Mouse (Mus musculus): Measurements from ENCODE around the gene C1qtnf12.

The C1qtnf12 gene

DNA sequence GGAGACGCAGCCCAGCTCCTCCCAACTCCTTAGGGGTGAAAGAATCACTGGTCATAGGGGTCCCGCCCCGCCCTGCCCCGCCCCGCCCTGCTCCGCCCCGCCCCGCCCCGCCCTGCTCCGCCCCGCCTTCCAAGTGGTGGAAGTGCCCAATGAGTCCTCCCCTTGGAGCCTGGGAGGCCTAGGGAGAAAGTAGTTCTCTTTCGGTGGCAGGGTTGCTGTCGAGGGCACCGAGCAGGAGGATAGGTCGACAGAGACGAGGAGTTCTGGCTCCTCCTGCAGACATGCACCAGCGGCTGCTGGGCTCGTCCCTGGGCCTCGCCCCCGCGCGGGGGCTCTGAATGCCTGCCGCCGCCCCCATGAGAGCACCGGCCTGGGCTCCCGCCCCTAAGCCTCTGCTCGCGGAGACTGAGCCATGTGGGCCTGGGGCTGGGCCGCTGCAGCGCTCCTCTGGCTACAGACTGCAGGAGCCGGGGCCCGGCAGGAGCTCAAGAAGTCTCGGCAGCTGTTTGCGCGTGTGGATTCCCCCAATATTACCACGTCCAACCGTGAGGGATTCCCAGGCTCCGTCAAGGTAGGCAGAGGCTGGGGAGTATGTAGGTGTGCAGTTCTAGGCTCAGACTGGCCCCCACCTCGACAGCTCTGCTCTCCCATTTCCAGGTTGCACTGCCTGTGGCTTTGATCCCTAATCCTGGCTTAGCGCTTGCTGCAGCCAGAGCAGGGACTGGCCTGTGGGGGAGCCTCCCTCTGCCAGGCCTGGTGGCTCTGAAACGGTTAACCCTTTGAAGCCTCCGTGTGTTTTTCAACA is at the start of gene C1qtnf12:
Gene C1qtnf12 (plus strand): TSS at position 152 of the 805 bp plus-strand sequence.
- peak; percentile 61 for DNase-seq (ENCODE audit: low read depth)

DNA sequence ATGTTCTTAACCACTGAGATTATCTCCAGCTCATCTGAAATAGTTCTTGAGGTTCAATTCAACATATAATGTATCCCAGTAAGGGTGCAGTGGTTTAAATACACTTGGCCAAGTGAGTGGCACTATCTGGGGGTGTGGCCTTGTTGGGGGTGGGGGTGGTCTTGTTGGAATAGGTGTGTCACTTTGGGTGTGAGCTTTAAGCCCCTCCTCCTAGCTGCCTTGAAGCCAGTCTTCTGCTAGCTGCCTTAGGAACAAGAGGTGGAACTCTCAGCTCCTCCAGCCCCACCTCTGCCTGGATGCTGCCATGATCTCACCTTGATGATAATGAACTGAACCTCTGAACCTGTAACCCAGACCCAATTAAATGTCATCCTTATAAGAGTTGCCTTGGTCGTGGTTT is 30.1 kb upstream of the C1qtnf12 start:
- DNase-seq (ENCODE audit: low read depth): no peak

DNA sequence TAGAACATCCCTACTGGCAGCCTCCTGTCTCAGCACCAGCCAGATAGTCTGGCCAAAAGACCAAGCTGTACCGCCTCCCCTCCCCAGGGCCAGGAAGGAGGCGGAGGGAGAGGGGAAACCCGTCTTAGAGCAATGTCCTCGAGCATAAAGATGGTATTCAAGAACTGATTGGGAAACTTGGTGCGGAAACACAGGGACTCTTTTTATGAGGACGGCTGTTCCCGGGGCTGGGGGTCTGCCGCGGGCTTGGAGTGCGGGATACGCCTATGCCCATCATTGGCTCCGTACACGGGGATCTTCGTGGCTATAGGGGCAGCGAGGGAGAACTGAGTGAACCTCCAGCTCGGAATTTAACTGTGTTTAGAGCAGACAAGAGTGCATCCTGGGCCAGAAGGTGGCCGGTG is 19.1 kb upstream of the C1qtnf12 start:
- DNase-seq (ENCODE audit: low read depth): no peak

DNA sequence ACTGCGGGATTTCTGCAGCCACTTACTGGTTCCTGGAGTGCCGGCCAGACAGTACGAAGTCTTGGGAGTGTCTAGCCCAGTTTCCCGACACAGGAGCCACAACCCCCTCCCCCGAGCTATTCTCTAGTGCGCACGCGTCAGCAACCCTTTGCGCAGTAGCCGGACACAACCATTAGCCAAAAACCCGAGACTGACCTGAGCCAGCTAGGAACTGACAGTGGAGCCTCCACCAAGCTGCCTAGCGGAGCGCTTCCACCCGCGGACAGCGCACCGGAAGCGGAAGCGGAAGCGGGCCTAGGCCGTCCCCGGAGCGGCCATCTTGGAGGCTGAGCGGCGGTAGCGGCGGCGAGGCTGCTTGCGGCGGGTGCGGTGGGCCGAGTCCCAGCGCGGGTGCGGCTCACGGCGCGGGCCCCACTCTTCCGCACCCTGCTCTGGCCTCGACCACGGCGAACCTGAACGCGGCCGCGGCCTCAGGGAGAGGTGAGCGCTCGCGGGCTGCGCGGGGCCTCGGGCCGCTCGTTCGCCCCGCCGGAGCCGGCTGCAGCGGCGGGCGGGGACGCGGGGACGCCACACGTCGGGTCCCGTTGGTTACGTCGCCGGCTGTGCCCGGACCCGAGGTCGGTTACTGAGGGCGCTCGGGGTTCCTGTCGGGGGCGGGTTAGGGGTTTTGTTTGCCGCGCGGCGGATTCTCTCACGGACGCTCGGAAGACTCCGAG is 18.4 kb upstream of the C1qtnf12 start, which contains the start of gene Ube2j2:
Gene Ube2j2 (plus strand): TSS at position 298 of the 716 bp plus-strand sequence.
- DNase-seq (ENCODE audit: low read depth): peak; percentile 82

DNA sequence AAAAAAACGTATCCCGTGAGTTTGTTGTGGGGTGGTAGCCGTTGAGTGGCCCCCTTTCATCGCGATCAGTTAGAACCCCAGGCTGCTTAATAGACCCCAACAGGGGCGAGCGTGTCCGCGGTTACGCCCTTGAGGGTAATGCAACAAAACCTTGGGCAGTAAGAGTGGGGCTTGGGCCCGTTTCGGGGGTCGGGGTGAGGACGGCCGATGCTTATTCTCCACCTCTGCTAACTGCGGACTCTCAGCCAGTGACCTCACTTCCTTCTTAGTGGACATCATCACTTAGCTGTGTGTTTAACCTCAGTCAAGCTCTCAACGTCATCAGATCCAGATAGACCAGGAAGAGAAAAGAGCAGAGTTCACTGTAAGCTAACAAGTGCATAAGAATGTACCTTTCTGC is 17.8 kb upstream of the C1qtnf12 start:
- no peak for DNase-seq (ENCODE audit: low read depth)

DNA sequence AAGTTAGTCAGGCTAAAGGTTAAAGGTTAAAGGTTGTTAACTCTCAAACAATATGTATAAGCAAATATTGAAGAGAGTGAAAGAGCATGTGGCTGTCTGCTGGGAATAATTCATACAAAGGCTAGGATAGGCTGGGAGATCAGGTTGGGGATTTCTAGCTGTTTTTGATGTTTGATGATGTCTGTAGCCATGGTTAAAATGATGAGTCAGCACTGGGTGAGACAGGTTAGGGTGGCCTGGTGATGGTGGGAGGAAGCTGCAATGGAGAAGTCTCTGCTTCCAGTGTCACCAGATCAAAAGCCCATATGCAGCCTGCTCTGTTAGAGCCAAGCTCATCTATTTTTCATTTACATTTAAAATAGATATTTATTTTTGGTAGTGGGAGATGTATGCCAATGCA is 15.0 kb upstream of the C1qtnf12 start:
- no peak for DNase-seq (ENCODE audit: low read depth)

DNA sequence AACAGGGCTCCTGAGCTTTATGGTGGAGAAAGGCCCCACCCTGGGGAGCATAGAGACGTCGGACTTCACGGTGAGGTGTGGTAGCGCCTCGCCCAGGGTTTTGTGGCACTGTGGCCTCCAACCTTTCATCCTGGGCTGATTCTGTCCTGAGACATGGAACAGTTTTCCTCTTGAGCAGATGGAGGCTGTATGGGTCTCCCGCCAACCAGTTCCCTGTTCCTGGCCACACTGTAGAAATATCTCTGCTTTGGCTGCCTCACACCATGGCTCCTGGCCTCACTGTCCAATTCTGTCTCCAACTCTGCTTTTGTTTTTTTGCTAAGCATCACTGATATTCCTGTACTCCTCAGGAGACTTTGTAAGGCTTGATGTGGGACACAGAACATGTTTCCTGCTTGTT is 6.6 kb upstream of the C1qtnf12 start:
- DNase-seq (ENCODE audit: low read depth): no peak

DNA sequence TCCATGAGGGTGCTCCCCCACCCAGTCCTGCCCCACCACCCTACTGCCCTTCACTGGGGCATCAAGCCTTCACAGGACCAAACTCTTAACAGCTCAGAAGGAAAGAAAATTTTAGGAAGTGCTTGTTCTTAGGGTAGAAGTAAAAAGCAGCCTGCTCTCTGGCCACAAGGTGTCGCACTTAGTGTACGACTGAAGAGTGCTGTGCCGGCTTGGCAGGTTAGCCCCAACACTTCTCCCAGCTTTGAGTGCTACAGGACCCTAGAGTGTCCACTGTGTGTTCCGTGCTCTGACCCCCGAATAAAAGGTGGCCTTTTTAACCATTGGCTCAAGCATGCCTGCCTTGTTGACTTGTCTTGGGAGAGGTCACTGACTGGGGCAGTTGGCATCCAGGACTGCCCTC is 2.8 kb upstream of the C1qtnf12 start:
- DNase-seq (ENCODE audit: low read depth): peak; percentile 88

DNA sequence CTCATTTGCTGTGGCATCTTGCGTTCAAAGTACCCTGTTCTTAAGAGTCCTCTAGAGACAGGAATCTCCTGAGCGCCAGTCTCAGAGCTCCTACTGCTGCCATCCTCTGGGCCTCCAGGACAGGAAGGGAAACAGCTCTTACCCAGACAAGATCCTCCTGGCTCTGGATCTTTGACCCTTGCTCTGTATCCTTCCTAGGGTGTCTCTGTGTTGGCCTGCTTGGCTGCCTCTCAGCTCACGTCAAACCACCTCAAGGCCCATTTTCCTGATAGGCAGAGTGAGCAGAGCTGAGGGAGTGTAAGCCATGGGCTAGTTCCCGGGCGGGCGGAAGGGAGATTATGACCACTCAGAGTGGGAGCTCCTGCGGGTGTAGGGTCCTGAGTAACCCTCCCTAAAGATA is 988 bp downstream of the C1qtnf12 start:
- no peak for DNase-seq (ENCODE audit: low read depth)

DNA sequence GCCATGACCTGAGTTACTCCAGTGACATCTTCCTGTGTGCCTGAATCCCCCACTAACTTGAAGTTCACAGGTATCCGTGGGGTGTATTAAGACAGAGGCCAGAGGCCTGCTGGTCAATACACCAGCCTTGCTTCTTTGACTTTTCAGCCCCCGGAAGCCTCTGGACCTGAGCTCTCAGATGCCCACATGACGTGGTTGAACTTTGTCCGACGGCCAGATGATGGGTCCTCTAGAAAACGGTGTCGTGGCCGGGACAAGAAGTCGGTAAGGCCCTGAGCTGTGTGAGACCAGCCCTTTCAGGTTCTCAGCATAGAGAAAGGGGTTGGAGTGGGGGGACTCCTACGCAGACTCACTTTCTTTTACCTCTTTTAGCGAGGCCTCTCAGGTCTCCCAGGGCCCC is 2.3 kb downstream of the C1qtnf12 start:
- DNase-seq (ENCODE audit: low read depth): no peak

DNA sequence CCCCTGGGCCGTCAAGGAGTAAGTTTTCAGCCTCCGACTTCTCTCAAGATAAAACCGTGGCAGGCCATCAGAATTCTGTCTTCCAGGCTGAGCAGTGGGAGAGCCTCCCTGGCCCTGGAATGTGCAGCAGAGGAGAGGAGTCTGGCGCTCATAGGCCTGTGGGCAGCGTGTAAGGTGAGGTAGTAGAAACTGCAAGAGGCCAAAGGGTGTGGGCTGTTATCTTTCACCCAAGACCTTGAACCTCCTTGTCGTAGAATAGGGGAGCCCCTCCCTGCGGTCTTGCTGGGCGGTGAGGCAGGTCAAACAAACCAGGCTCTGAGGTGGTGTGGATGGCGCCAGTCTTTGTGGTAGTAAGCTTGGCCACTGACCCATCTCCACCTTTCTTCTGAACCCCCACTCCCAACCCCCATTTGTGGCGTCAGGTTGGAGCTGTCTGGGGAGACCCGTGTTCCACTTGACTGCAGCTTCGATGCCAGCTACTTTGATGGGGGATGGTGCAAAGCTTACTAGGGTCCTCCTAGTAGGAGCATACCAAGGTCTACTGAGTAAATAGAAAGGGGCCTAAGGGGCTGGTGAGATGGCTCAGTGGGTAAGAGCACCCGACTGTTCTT is 7.0 kb downstream of the C1qtnf12 start:
- no peak for DNase-seq (ENCODE audit: low read depth)

DNA sequence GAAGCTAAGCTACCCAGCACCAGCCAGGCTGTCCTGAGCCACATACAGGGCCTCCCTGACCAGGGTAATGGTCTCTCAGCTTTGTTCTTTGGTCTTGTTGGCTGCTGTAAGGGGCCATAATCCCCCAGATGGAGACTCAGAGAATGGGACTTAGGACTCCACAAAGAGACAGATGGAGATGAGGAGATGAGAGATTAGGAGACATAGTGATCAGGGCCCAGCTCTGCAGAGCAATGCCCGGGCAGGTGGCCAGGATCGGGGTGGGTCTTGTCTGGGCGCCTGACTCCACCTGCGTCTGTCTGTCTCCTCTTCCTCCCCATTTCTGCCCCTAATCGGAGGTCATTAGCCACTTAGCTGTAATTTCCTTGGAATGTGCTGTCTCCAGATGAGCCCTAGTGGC is 8.2 kb downstream of the C1qtnf12 start:
- DNase-seq (ENCODE audit: low read depth): no peak

DNA sequence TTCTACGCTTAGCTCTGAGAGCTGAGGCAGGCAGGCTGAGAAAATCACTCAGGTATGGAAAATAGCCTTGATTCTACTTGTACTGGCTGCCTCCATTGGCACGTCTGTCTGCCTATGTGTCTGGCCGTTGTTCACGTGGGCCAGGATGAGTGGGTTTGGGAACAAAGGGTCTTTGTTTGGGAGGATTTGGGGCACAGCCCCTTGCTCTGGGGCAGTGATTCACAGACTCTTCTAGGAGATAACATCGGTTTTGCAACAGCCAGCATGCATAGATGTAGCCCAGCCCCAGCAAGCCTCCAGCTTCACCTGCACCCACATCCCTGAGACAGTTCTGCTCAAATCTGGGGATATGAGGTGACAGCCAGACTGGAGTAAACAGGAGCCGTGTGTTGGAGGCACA is 10.5 kb downstream of the C1qtnf12 start:
- DNase-seq (ENCODE audit: low read depth): no peak

DNA sequence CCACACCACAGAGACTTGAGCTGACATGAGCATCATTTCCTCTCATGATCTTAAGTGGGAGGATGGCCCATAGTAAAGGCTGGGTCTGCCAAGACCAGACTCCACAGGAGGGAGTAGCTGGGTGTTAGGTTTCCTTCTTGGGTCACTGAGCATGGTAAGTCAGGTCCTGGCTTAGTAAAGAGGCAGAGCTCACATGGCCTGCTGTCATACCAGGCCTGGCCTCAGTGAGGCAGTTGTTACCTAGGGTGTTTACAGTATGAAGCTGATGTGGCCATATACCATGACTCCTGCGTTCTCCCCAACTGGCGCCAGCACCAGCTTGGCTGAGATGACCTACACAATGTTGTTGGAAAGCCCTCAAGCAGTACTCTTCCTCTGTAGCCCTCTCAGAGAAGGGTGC is 11.1 kb downstream of the C1qtnf12 start:
- DNase-seq (ENCODE audit: low read depth): no peak

DNA sequence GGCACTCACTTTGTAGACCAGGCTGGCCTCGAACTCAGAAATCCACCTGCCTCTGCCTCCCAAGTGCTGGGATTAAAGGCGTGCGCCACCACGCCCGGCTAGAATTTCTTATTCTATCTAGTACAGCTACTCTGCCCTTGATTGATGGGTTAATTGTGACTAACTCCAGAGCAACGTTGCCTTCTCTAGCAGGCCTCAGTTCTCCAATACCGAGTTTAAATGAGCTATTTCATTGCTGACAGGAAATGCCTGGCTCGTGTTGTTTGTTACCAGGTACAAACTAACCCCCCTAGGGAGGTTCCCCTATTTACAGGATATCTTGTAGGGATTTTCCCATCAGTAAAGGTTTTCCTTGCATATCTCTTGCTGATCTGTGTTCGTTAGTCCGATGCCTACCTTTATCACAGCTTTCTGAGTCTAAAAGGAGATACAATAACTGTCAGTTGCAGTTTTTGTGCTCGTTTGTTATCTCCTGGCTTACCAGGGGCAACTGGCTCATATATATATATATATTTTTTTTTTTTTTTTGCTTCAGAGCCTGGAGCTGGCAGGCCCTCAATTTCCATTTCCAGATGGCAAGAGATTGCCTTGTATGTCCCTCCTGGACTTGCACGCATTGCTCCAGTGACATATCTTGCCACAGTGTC is 19.4 kb downstream of the C1qtnf12 start:
- DNase-seq (ENCODE audit: low read depth): no peak

DNA sequence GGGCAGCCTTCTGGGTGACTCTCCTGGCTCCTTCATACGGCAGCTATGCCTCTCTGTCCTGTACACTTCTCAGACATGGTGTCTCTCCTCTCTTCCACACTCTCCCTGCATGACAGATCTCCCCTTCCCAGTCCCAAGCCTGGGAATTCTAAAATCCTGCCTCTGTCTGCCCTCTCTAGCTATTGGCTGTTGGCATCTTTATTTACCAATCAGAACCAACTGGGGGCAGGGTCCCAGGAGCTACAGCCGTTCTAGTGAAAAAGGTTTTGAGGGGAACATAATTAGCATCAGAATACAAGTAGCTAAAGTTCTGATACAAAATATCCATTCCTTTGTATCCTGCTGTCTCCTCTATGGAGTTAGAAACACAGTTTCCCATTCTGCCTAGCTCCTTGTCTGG is 21.7 kb downstream of the C1qtnf12 start:
- DNase-seq (ENCODE audit: low read depth): no peak

DNA sequence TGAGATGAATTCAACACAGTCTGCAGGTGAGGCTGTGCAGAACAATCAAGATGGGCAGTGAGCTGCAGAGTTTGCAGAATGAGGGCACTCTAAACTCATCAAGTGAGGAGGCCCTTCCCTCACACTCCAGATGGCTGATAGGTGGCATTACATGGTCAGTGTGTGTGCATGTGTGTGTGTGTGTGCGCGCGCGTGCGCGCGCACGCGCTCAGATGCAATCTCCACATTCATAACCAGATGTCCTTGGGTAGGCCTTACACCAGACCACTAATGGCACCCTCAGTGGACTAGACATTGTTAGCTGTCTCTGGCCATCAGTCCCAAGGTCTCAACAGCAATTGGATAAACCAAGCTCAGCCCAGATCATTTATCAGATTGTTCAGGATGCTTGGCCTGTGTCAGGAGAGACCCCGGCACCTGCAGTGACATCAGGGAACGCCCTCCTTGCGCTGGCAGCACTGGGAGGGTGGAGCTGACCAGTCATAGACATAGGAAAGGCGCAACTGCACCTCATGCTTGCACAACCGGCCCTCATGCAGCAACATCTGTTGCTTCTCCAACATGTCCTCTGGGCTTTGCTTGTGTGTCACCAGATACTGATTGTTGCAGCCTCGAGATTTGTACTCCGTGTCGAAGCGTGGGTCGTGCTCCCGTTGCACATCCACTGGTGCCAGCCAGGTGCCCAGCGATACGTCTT is 29.2 kb downstream of the C1qtnf12 start:
- no peak for DNase-seq (ENCODE audit: low read depth)

DNA sequence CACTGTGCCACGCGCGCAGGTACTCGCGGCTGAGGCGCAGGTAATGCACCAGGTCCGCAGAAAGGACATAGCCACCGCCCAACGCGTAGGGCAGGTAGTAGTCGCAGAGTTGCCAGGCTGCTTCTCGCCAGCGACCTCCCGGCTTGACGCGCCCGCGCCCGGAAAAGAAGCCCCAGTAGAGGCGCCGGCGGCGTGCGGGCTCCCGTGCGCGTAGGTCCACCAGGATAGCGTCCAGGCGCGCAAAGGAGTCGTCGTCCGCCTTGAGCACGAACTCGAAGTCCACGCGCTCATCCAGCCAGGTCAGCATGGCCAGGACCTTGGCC is 29.8 kb downstream of the C1qtnf12 start:
- no peak for DNase-seq (ENCODE audit: low read depth)

DNA sequence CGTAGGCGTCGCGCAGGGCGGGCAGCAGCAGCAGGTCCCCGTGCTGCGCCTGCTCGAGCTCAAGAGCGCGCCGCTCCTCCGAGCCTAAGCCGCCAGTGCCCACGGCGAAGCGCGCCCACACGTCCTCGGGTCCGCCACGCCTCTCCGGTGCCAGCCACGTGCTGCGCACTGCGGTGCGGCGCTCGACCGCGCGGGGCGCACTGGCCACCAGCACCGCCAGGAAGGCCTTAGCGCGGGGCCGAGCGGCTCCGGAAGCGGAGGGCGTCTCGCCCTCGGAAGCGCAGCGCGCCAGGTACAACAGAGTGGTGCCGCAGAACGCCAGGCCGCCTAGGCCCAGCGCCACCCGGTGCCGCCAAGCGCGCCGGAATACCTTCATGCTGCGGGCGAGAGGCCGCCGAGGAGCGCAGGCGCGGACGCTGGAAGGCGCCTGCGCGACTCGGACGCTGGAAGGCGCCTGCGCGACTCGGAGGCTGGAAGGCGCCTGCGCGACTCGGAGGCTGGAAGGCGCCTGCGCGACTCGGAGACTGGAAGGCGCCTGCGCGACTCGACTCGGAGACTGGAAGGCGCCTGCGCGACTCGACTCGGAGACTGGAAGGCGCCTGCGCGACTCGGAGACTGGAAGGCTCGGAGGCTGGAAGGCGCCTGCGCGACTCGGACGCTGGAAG is 30.3 kb downstream of the C1qtnf12 start, which contains the start of the genes B3galt6 and Sdf4:
Gene B3galt6 (minus strand): TSS at position 409 of the 665 bp plus-strand sequence.
Gene Sdf4 (plus strand): TSS at position 632 of the 665 bp plus-strand sequence.
- peak; percentile 78 for DNase-seq (ENCODE audit: low read depth)

DNA sequence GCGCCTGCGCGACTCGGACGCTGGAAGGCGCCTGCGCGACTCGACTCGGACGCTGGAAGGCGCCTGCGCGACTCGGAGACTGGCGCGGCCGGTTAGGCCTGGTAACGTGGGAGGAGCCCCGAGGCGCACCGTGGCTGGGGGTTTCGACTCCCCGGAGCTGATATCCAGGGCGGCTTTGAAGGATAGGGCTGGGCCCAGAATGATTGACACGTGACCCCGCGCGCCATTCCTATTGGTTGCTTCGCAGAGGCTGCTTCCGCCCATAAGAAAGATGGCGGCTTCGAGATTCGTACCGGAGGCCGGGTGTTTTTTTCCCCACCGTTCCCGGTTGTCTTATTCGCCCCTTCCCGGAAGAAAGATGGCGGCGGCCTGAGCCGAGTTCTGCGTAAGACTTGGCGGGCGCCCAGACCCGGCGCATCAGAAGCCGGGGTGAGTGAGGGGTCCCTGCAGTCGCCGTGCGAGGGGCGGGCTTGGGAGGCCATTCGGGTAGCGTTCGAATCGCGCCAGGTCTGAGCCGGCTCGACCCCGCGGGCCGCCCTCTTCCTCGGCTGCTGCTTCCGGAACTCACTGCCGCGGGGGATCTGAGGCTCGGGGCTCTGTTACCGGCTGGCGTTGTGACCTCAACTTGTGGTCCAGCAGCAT is 30.9 kb downstream of the C1qtnf12 start:
- DNase-seq (ENCODE audit: low read depth): peak; percentile 93

DNA sequence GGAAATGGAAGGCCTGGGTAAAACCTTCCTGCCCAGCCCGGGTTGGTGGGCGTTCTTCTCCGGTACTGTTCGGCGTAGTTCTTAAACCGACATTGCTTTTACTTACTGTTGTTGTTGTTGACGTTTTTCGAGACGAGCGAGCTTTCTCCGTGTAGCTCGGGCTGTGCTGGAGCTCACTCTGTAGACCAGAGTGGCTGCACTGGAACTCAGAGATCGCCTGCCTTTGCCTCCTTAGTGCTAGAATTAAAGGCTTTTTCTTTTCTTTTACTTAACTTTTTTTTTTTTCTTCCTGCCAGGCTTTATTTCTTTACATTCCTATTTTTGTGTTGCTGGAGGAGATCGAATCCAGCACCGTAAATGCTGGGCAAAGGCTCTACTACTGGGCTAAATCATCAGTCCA is 31.5 kb downstream of the C1qtnf12 start:
- DNase-seq (ENCODE audit: low read depth): no peak

Measured in c-Kit-positive CD71-negative TER-119-negative erythroid progenitor cells, embryonic 14.5 days (primary cell).